Mouse (Mus musculus): ENCODE measurements around the gene Ccdc85c. TPM values are rescaled to one million over a fixed set of nuclear protein-coding genes. Genes with fewer than 3 reads are reported as not detected.

Ccdc85c gene
- polyA plus RNA-seq, 2 experiments from 2014 or later, result 0.25 to 0.42 TPM

- no peak for ATAC-seq
These were observed 36.7 kb downstream of the Ccdc85c start for GRCm38 (mm10) chr12:108238395-108239035.

GRCm38 (mm10) chr12:108237300-108238006 is 37.8 kb downstream of the Ccdc85c start:
- no peak for ATAC-seq

GRCm38 (mm10) chr12:108235976-108236555 is 39.2 kb downstream of the Ccdc85c start:
- no peak for ATAC-seq

GRCm38 (mm10) chr12:108234832-108235602 is 40.2 kb downstream of the Ccdc85c start:
- no peak for ATAC-seq

- ATAC-seq, result no peak
These were observed 41.5 kb downstream of the Ccdc85c start for GRCm38 (mm10) chr12:108233736-108234135.

- no peak for ATAC-seq
These were observed 43.3 kb downstream of the Ccdc85c start for GRCm38 (mm10) chr12:108231901-108232300.

GRCm38 (mm10) chr12:108230821-108231794 is 44.1 kb downstream of the Ccdc85c start:
- no peak for ATAC-seq

- no peak for ATAC-seq
These were observed 45.1 kb downstream of the Ccdc85c start for GRCm38 (mm10) chr12:108230077-108230476.

GRCm38 (mm10) chr12:108227527-108227926 is 47.7 kb downstream of the Ccdc85c start:
- ATAC-seq, result no peak

- ATAC-seq, result no peak
These were observed 48.3 kb downstream of the Ccdc85c start for GRCm38 (mm10) chr12:108226941-108227340.

GRCm38 (mm10) chr12:108226216-108226615 is 49.0 kb downstream of the Ccdc85c start:
- no peak for ATAC-seq

GRCm38 (mm10) chr12:108225781-108226180 is 49.4 kb downstream of the Ccdc85c start:
- no peak for ATAC-seq

GRCm38 (mm10) chr12:108223357-108223756 is 51.9 kb downstream of the Ccdc85c start:
- ATAC-seq, result no peak

- no peak for ATAC-seq
These were observed 53.5 kb downstream of the Ccdc85c start for GRCm38 (mm10) chr12:108221712-108222111.

- no peak for ATAC-seq
These were observed 54.0 kb downstream of the Ccdc85c start for GRCm38 (mm10) chr12:108221206-108221605.

- no peak for ATAC-seq
These were observed 54.6 kb downstream of the Ccdc85c start for GRCm38 (mm10) chr12:108220621-108221020.

GRCm38 (mm10) chr12:108219825-108220616 is 55.2 kb downstream of the Ccdc85c start:
- ATAC-seq, result no peak

GRCm38 (mm10) chr12:108219163-108219562 is 56.1 kb downstream of the Ccdc85c start:
- no peak for ATAC-seq

- no peak for ATAC-seq
These were observed 57.7 kb downstream of the Ccdc85c start for GRCm38 (mm10) chr12:108217572-108217971.

GRCm38 (mm10) chr12:108216611-108217370 is 58.4 kb downstream of the Ccdc85c start:
- no peak for ATAC-seq

All from activated CD4-positive, CD25-positive, alpha-beta regulatory T cell, adult 4 months (primary cell).